Mouse (Mus musculus) fat pad, adult 2 months (tissue): ENCODE data around the gene Fam222a.

Source experiments
- DNase-seq: peaks from one replicate; pipeline ENCODE4 v3.0.0-alpha.2; 2011; ENCODE audit warnings: low read depth, low spot score; ENCODE audit errors: extremely low read depth

The Fam222a gene

GRCm38 (mm10) chr5:114567565-114568197 lies at the start of gene Fam222a:
Fam222a (plus strand) TSS chr5:114568016.
- no peak for DNase-seq

- no peak for DNase-seq
Measured at GRCm38 (mm10) chr5:114528355-114528754, 39.5 kb upstream of the Fam222a start.

- no peak for DNase-seq
Measured at GRCm38 (mm10) chr5:114530337-114530736, 37.5 kb upstream of the Fam222a start.

GRCm38 (mm10) chr5:114532055-114532454 lies 35.8 kb upstream of the Fam222a start:
- DNase-seq = no peak

- no peak for DNase-seq
Measured at GRCm38 (mm10) chr5:114537308-114538020, 30.4 kb upstream of the Fam222a start.

GRCm38 (mm10) chr5:114538021-114538405 lies 29.8 kb upstream of the Fam222a start:
- no peak for DNase-seq

GRCm38 (mm10) chr5:114538752-114539151 lies 29.1 kb upstream of the Fam222a start:
- no peak for DNase-seq

- DNase-seq = no peak
Measured at GRCm38 (mm10) chr5:114539766-114540165, 28.1 kb upstream of the Fam222a start.

GRCm38 (mm10) chr5:114541656-114542445 lies 26.0 kb upstream of the Fam222a start:
- no peak for DNase-seq

- no peak for DNase-seq
Measured at GRCm38 (mm10) chr5:114543656-114544055, 24.2 kb upstream of the Fam222a start.

- no peak for DNase-seq
Measured at GRCm38 (mm10) chr5:114544205-114544604, 23.6 kb upstream of the Fam222a start.

- no peak for DNase-seq
Measured at GRCm38 (mm10) chr5:114545076-114545475, 22.7 kb upstream of the Fam222a start.

- DNase-seq = no peak
Measured at GRCm38 (mm10) chr5:114548976-114549375, 18.8 kb upstream of the Fam222a start.

GRCm38 (mm10) chr5:114549770-114550169 lies 18.0 kb upstream of the Fam222a start:
- DNase-seq = no peak

GRCm38 (mm10) chr5:114550431-114550830 lies 17.4 kb upstream of the Fam222a start:
- DNase-seq = no peak

- no peak for DNase-seq
Measured at GRCm38 (mm10) chr5:114550886-114551492, 16.8 kb upstream of the Fam222a start.

- no peak for DNase-seq
Measured at GRCm38 (mm10) chr5:114552507-114553208, 15.2 kb upstream of the Fam222a start.

GRCm38 (mm10) chr5:114553706-114554105 lies 14.1 kb upstream of the Fam222a start:
- no peak for DNase-seq

GRCm38 (mm10) chr5:114555424-114555823 lies 12.4 kb upstream of the Fam222a start:
- DNase-seq = no peak

- DNase-seq = no peak
Measured at GRCm38 (mm10) chr5:114556109-114556508, 11.7 kb upstream of the Fam222a start.
